Mouse (Mus musculus) kidney, adult 2 months (tissue): ENCODE results near the gene Serpinh1. TPM values are rescaled to one million over a fixed set of nuclear protein-coding genes. Genes with fewer than 3 reads are reported as not detected.

Experiments
- DNase-seq: peaks from one replicate; pipeline ENCODE4 v3.0.0; 2021
- H3K27ac ChIP-seq: fragments of 200-500 bp; 2 replicates; pipeline ENCODE4 v1.5.1; 2012; ENCODE audit warnings: low read depth, low read length, control low read depth, inconsistent platforms; ENCODE audit not compliant: insufficient read depth
- H3K27me3 ChIP-seq: fragments of 200-500 bp; replicated peaks from 2 replicates; pipeline ENCODE4 v1.6.1; 2012; ENCODE audit warnings: mild to moderate bottlenecking, moderate library complexity, low read length, inconsistent platforms; ENCODE audit not compliant: control insufficient read depth, insufficient read depth
- H3K36me3 ChIP-seq: fragments of 200-500 bp; 2 replicates; pipeline ENCODE4 v1.6.1; 2012; ENCODE audit warnings: mild to moderate bottlenecking, moderate library complexity, low read length, inconsistent platforms; ENCODE audit not compliant: control insufficient read depth, insufficient read depth
- H3K4me1 ChIP-seq: fragments of 200-500 bp; 2 replicates; pipeline ENCODE4 v1.6.1; 2011; ENCODE audit warnings: low read length; ENCODE audit not compliant: control insufficient read depth, insufficient read depth
- H3K4me3 ChIP-seq: fragments of 200-500 bp; 2 replicates; pipeline ENCODE4 v1.5.1; 2011; ENCODE audit warnings: mild to moderate bottlenecking, low read depth, low read length, control low read depth; ENCODE audit not compliant: insufficient read depth
- CTCF ChIP-seq: fragments of 200-500 bp; conservative IDR thresholded peaks from 2 replicates; pipeline ENCODE4 v1.5.1; 2011; ENCODE audit warnings: low read depth, mild to moderate bottlenecking, control low read depth, low read length, moderate library complexity, mixed read lengths; ENCODE audit not compliant: insufficient read depth, insufficient read length
- POLR2A ChIP-seq: fragments of 200-500 bp; IDR thresholded peaks from one replicate; pipeline ENCODE4 v1.6.1; 2011; ENCODE audit warnings: low read depth, low read length, control low read depth
- WGBS: fragments of 180-500 bp; shearing (Covaris S2); methylation state at CpG from one replicate; pipeline ENCODE4 v1.1.7; 2018; 5-methylcytosine and 5-hydroxymethylcytosine counted together
- polyA plus RNA-seq: library from polyadenylated mRNA; depleted of rRNA; stranded (reverse); fragments of >200 nt; gene quantifications from 2 replicates; pipeline ENCODE4 v1.2.3, GENCODE M21; 2012; rRNA removed

Serpinh1 gene
- polyA plus RNA-seq, result 127 and 150 TPM in 2 replicates

GRCm38 (mm10) chr7:99352526-99353400, at the start of gene Serpinh1:
Gene Serpinh1, minus strand, starts transcription at chr7:99353239.
- Histone ChIP-seq H3K27ac (peak within 1 kb of the TSS; percentile 86), H3K4me1 (peaks cover 38% of the 10 kb centered on the region), H3K36me3 (peaks cover 3% of the 10 kb centered on the region), H3K4me3 (peak within 1 kb of the TSS; percentile 89), H3K27me3 (no peaks in the 10 kb centered on the region)
- WGBS, result under 1% methylated on average over 35 of the region's 35 CpGs
- no peak for TF ChIP-seq CTCF
- TF ChIP-seq POLR2A, result peak; percentile 82
- DNase-seq, result peak; percentile 94

DNA sequence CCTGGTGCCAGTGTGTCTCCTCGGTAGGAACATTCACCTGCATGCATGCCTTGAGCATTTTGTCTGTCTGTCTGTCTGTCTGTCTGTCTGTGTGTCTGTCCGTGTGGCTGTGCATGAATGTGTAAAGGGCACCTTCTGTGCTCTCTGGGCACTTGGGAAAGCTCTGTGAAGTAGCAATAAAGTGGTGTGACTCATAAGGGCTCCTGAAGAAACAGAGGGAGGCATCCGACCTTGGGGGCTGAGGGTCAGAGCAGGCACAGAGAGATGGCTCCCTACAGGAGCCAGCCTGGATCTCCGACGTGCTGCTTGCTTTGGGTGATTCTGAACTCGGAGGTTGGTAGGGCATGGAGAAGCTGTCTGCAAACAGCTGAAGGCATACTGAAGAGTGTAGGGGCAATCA, 49.4 kb upstream of the Serpinh1 start:
- H3K27me3 ChIP-seq, result no peaks in the 10 kb centered on the region
- H3K36me3 ChIP-seq, result no peaks in the 10 kb centered on the region
- TF ChIP-seq CTCF (no peak), POLR2A (no peak)
- H3K4me1 ChIP-seq, result no peaks in the 10 kb centered on the region
- no peak overlapping the region for H3K27ac ChIP-seq
- no peak overlapping the region for H3K4me3 ChIP-seq
- WGBS, result 84% methylated on average over 6 of the region's 6 CpGs
- no peak for DNase-seq

DNA sequence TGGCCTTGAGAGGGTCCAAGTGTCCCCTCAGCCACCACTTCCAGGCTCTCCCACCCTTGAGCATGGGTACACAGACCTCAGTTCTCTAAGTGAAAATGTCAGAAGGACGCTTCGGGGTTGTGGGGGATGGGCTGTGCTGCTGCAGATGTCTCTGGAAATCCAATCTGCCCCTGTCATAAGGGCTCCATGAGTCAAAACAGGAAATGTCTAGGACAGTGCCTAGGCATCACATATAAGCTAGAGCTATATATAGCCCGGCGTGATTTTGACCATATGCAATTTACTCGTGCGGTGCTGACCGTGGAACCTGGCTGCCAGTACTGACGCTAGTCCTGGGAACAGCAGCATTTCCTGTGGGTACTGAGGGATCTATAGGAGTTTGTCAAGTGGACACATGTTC, 48.3 kb upstream of the Serpinh1 start:
- H3K4me1 ChIP-seq, result no peaks in the 10 kb centered on the region
- DNase-seq, result no peak
- TF ChIP-seq POLR2A (no peak), CTCF (no peak)
- H3K4me3 ChIP-seq, result no peak overlapping the region
- WGBS, result 75% methylated on average over 8 of the region's 8 CpGs
- H3K36me3 ChIP-seq, result no peaks in the 10 kb centered on the region
- no peak overlapping the region for H3K27ac ChIP-seq
- H3K27me3 ChIP-seq, result no peaks in the 10 kb centered on the region

- Histone ChIP-seq H3K27me3 (no peaks in the 10 kb centered on the region), H3K4me3 (no peak overlapping the region), H3K4me1 (no peaks in the 10 kb centered on the region), H3K36me3 (no peaks in the 10 kb centered on the region), H3K27ac (no peak overlapping the region)
- DNase-seq, result no peak
- 79% methylated on average over 11 of the region's 11 CpGs for WGBS
- TF ChIP-seq POLR2A (no peak), CTCF (no peak)
Observed at GRCm38 (mm10) chr7:99396994-99397659, 44.1 kb upstream of the Serpinh1 start.

- no peak overlapping the region for H3K4me3 ChIP-seq
- H3K36me3 ChIP-seq, result no peaks in the 10 kb centered on the region
- H3K4me1 ChIP-seq, result no peaks in the 10 kb centered on the region
- no peak for DNase-seq
- H3K27ac ChIP-seq, result no peak overlapping the region
- 86% methylated on average over 11 of the region's 11 CpGs for WGBS
- H3K27me3 ChIP-seq, result no peaks in the 10 kb centered on the region
- TF ChIP-seq CTCF (no peak), POLR2A (no peak)
Observed at GRCm38 (mm10) chr7:99395908-99396616, 43.0 kb upstream of the Serpinh1 start.

GRCm38 (mm10) chr7:99395385-99395784, 42.3 kb upstream of the Serpinh1 start:
- TF ChIP-seq CTCF (no peak), POLR2A (no peak)
- Histone ChIP-seq H3K36me3 (no peaks in the 10 kb centered on the region), H3K4me1 (no peaks in the 10 kb centered on the region), H3K4me3 (no peak overlapping the region), H3K27me3 (no peaks in the 10 kb centered on the region), H3K27ac (no peak overlapping the region)
- no peak for DNase-seq
- WGBS, result 88% methylated on average over 4 of the region's 4 CpGs
